Mouse (Mus musculus) heart, embryonic 13.5 days (tissue): Measurements from ENCODE around the gene Efcab1. TPM values are rescaled to one million over a fixed set of nuclear protein-coding genes. Genes with fewer than 3 reads are reported as not detected.
"Not testable (repeated sequence)": the region's sequence is repeated elsewhere in the genome, so short reads cannot be mapped to it uniquely, and the experiment has no call there.

Experiments used
- ATAC-seq: fragments of 200-750 bp; cut with Nextera tagmentation; 2 replicates; pipeline ENCODE4 v1.8.0; 2017; ENCODE audit warnings: moderate TSS enrichment; ENCODE audit not compliant: insufficient number of reproducible peaks, low FRiP score, low TSS enrichment; ENCODE audit errors: extremely low read depth
- H3K27ac ChIP-seq: fragments of 300-500 bp; sonication (generic); replicated peaks from 2 replicates; pipeline ENCODE4 v1.5.1; 2015; ENCODE audit warnings: moderate library complexity, mild to moderate bottlenecking, inconsistent platforms
- H3K27me3 ChIP-seq: fragments of 300-500 bp; sonication (generic); replicated peaks from 2 replicates; pipeline ENCODE4 v1.6.1; 2015; ENCODE audit warnings: mild to moderate bottlenecking, inconsistent platforms
- H3K36me3 ChIP-seq: fragments of 300-500 bp; sonication (generic); 2 replicates; pipeline ENCODE4 v1.6.1; 2015; ENCODE audit warnings: mild to moderate bottlenecking, inconsistent platforms
- H3K4me1 ChIP-seq: fragments of 300-500 bp; sonication (generic); 2 replicates; pipeline ENCODE4 v1.6.1; 2015; ENCODE audit warnings: inconsistent platforms
- H3K4me2 ChIP-seq: fragments of 300-500 bp; sonication (generic); 2 replicates; pipeline ENCODE4 v1.6.1; 2015; ENCODE audit warnings: inconsistent platforms, mild to moderate bottlenecking, moderate library complexity
- H3K4me3 ChIP-seq: fragments of 300-500 bp; sonication (generic); 2 replicates; pipeline ENCODE4 v1.5.1; 2015; ENCODE audit warnings: moderate library complexity, mild to moderate bottlenecking, inconsistent platforms
- H3K9ac ChIP-seq: fragments of 300-500 bp; sonication (generic); 2 replicates; pipeline ENCODE4 v1.6.1; 2015; ENCODE audit warnings: inconsistent platforms, mild to moderate bottlenecking, moderate library complexity
- H3K9me3 ChIP-seq: fragments of 300-500 bp; sonication (generic); 2 replicates; pipeline ENCODE4 v1.6.1; 2016; ENCODE audit warnings: inconsistent platforms
- WGBS: fragments of 180-500 bp; shearing (Covaris S2); methylation state at CpG from one replicate; pipeline ENCODE4 v1.1.7; 2015; ENCODE audit warnings: mixed read lengths; 5-methylcytosine and 5-hydroxymethylcytosine counted together
- polyA plus RNA-seq: library from polyadenylated mRNA; unstranded; fragments of >200 nt; fragmentation: Nextera tagmentation; extraction: Ambion mirVana; gene quantifications from 2 replicates; pipeline ENCODE4 v1.2.1, GENCODE M21; 2015

The Efcab1 gene
- polyA plus RNA-seq, 1 experiment from 2014 or later: 2.6 TPM

DNA sequence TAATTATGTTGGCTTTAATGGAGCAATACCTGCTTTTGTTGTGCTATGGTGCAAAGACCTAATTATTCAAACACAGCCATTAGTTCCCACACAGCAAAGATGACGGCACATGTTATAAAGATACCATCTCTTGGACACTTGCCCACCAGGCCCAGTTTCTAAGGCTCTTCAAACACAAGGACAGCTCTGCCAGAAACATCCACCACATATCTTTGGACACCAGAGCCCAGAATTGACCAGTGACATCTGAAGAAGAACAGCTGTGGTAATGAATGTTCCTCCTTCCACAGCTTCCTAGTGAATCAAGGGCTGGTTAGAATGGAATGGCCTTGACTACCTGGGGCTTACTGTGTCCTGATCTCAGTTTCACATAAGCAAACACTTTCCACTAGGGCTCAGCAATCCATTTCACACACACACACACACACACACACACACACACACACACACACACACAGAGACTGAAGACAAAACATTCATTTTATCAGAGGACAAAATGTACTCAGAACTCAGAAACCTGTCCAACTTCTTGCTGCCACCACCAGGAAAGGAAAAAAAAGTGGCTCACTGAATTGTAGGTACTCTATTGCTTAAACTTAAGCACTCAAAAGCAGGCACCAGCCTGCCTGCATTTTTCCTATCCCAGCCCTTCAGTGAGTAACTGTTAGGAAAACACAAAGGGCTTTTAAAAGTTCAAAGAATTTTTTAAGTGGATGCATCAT lies 33.7 kb downstream of the Efcab1 start:
- no peak overlapping the region for H3K9ac ChIP-seq
- H3K36me3 ChIP-seq: no peaks in the 10 kb centered on the region
- no peaks in the 10 kb centered on the region for H3K9me3 ChIP-seq
- 24% methylated on average over 1 of the region's 1 CpGs for WGBS
- H3K27ac ChIP-seq: peak overlapping the region; percentile 50
- peaks cover 33% of the 10 kb centered on the region for H3K4me1 ChIP-seq
- peaks cover 23% of the 10 kb centered on the region for H3K27me3 ChIP-seq
- H3K4me2 ChIP-seq: no peak overlapping the region
- H3K4me3 ChIP-seq: no peak overlapping the region
- no peak for ATAC-seq

DNA sequence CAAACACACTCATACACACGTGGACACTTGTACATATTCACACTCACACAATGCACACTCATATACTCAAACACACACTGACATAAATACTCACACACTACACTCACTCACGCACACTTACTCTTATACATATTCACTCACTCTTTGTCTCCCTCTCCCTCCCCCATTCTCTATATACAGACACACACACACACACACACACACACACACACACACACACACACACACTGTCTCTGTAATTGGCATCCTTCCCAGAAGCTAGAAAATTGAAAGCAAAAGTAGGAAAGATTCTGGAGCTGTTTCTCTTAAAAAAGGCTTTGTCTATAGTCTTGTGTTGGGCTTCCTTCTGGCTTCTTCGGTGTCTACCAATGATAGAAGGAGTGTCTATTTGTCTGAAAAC lies 34.5 kb downstream of the Efcab1 start:
- no peak overlapping the region for H3K9ac ChIP-seq
- no peak overlapping the region for H3K4me2 ChIP-seq
- WGBS: 60% methylated on average over 3 of the region's 3 CpGs
- H3K36me3 ChIP-seq: no peaks in the 10 kb centered on the region
- no peak overlapping the region for H3K4me3 ChIP-seq
- peaks cover 33% of the 10 kb centered on the region for H3K4me1 ChIP-seq
- H3K9me3 ChIP-seq: no peaks in the 10 kb centered on the region
- ATAC-seq: no peak
- peaks cover 23% of the 10 kb centered on the region for H3K27me3 ChIP-seq
- H3K27ac ChIP-seq: peak overlapping the region; percentile 50

DNA sequence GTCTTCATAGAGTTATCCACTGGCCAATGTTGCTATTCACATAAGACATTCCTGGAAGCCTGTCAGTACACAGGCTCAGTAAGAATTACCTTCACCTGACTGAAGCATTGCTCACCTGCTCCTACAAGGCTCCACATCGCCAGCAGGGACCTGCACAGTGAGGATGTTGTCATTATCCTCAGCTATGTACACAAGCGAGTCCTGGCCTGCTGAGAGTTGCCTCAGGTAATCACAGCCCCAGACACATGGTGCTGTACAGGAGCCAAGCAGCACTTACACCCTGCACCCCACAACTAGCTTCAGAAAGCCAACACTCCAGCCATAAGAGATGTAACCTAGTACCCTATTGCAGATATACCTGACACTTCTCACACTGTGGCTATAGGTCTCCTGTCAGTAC lies 37.1 kb downstream of the Efcab1 start:
- H3K9ac ChIP-seq: no peak overlapping the region
- WGBS: 71% methylated on average over 2 of the region's 2 CpGs

DNA sequence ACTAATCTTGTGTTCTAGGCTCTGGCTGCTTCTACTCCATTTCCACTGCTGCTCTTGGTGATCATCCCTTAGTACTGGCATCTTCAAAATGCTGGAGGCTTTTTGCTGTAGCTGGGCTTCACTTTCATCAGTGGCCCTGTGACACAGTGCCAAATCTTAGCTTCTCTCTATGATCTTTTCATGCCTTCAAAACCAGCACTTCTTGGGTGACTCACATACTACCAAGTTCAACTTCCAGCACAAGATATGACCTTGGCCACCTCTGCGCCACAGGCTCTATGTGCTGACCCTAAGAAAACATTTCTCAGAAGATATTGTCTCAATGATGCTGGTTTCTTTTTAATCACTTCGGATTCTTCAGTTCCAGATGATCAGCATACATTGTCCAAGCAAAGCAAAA lies 41.2 kb downstream of the Efcab1 start:
- not testable (repeated sequence) for H3K4me2 ChIP-seq, H3K9ac ChIP-seq, H3K4me1 ChIP-seq, H3K27ac ChIP-seq, ATAC-seq, H3K36me3 ChIP-seq, H3K9me3 ChIP-seq, H3K4me3 ChIP-seq
- 77% methylated on average over 2 of the region's 2 CpGs for WGBS
- H3K27me3 ChIP-seq: peaks cover 36% of the 10 kb centered on the region

More for the DNA sequence above, 37.1 kb downstream of the Efcab1 start:
- no peaks in the 10 kb centered on the region for H3K9me3 ChIP-seq
- no peaks in the 10 kb centered on the region for H3K36me3 ChIP-seq
- H3K4me2 ChIP-seq: no peak overlapping the region
- peaks cover 27% of the 10 kb centered on the region for H3K27me3 ChIP-seq
- H3K27ac ChIP-seq: no peak overlapping the region
- H3K4me3 ChIP-seq: no peak overlapping the region
- peaks cover 19% of the 10 kb centered on the region for H3K4me1 ChIP-seq
- ATAC-seq: no peak

DNA sequence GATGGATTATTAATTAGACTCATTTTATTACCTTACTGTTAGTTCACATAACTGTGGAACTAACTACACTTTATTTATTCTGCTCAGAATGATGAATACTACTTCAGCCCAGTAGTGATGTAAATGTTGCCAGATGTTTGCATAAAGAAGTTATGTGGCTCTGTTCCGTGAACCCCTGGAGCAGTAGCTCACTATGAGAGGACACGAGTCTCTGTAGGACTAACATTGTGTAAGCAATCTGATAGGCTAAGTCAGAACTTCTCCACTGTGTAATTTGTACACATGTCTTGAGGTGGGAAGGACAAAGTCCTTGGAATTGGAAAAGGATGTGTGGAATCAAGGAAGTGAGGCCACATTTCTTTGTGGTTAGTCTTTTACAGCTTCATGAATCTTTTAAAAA lies 45.5 kb downstream of the Efcab1 start:
- WGBS: 69% methylated on average over 2 of the region's 2 CpGs
- H3K4me1 ChIP-seq: no peaks in the 10 kb centered on the region
- no peaks in the 10 kb centered on the region for H3K9me3 ChIP-seq
- H3K27me3 ChIP-seq: peaks cover 24% of the 10 kb centered on the region
- H3K4me3 ChIP-seq: no peak overlapping the region
- no peaks in the 10 kb centered on the region for H3K36me3 ChIP-seq
- H3K9ac ChIP-seq: no peak overlapping the region
- ATAC-seq: no peak
- no peak overlapping the region for H3K27ac ChIP-seq
- no peak overlapping the region for H3K4me2 ChIP-seq

- no peaks in the 10 kb centered on the region for H3K27me3 ChIP-seq
- ATAC-seq: no peak
- H3K4me2 ChIP-seq: no peak overlapping the region
- H3K4me3 ChIP-seq: no peak overlapping the region
- H3K4me1 ChIP-seq: no peaks in the 10 kb centered on the region
- H3K36me3 ChIP-seq: no peaks in the 10 kb centered on the region
- 91% methylated on average over 8 of the region's 8 CpGs for WGBS
- H3K9me3 ChIP-seq: peaks cover 7% of the 10 kb centered on the region; the same call in 1 of the 2 replicates
- no peak overlapping the region for H3K27ac ChIP-seq
- H3K9ac ChIP-seq: no peak overlapping the region
Measured at GRCm38 (mm10) chr16:14959743-14960142, 53.3 kb downstream of the Efcab1 start.

DNA sequence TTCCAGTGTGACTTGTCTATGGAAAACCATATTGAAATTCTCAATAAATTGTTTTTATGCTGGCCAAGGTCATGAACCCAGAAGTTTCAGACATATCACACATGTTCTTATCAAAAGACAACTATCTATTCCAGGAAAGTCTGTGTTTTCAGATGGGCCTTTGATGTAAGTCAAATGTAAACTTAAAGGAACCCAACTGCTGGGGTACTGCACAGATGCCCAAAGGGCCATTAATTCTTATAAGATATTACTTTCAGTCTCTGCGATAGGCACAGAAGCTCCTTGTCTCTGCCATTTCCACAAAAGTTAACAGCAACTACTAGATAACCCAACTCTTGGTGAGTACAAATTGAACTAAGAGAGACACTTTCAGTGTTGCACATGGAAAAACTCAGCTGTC lies 67.3 kb downstream of the Efcab1 start:
- no peak for ATAC-seq
- Histone ChIP-seq H3K9me3 (no peaks in the 10 kb centered on the region), H3K9ac (no peak overlapping the region), H3K4me3 (no peak overlapping the region), H3K27me3 (no peaks in the 10 kb centered on the region), H3K4me2 (no peak overlapping the region), H3K27ac (no peak overlapping the region), H3K4me1 (peaks cover 4% of the 10 kb centered on the region), H3K36me3 (no peaks in the 10 kb centered on the region)
- WGBS: 60% methylated on average over 1 of the region's 1 CpGs

GRCm38 (mm10) chr16:14979228-14979627 lies 72.8 kb downstream of the Efcab1 start:
- Histone ChIP-seq H3K36me3 (no peaks in the 10 kb centered on the region), H3K4me1 (no peaks in the 10 kb centered on the region), H3K9me3 (no peaks in the 10 kb centered on the region), H3K4me3 (no peak overlapping the region), H3K27me3 (no peaks in the 10 kb centered on the region), H3K9ac (no peak overlapping the region), H3K27ac (no peak overlapping the region), H3K4me2 (no peak overlapping the region)
- no peak for ATAC-seq
- 65% methylated on average over 2 of the region's 2 CpGs for WGBS

DNA sequence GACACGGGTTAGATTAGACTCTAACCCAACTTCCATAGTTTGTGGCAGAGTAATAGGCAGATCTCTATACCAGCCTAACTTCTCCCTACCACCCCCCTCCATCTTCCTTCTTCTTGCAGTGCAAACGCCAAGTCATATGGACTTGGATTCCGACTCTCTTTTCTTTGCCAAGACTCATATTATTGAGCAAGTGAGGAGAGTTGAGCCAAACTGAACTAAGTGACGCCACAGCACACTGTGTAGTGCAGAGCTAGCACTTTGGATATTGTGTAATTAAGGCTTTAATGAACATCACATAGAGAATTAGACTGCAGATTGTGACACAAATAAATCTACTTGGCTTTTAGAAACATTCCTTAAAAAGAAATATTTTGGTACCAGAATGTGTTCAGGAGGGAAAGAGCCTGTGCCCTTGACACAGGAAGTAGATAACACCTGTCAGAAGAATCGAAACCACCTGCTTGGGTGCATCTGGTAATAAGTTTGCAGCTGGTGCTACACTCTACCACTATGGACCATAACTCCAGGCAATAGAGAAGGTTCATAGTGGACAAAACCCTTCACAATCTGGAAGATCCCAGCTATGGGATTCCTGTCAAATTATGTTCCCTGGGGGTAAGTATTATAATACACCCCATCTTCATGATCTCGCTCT lies 83.3 kb downstream of the Efcab1 start:
- Histone ChIP-seq H3K27me3 (no peaks in the 10 kb centered on the region), H3K36me3 (no peaks in the 10 kb centered on the region), H3K9me3 (no peaks in the 10 kb centered on the region), H3K27ac (no peak overlapping the region), H3K4me1 (peaks cover 31% of the 10 kb centered on the region), H3K4me3 (no peak overlapping the region), H3K4me2 (no peak overlapping the region), H3K9ac (no peak overlapping the region)
- 60% methylated on average over 6 of the region's 6 CpGs for WGBS
- no peak for ATAC-seq

DNA sequence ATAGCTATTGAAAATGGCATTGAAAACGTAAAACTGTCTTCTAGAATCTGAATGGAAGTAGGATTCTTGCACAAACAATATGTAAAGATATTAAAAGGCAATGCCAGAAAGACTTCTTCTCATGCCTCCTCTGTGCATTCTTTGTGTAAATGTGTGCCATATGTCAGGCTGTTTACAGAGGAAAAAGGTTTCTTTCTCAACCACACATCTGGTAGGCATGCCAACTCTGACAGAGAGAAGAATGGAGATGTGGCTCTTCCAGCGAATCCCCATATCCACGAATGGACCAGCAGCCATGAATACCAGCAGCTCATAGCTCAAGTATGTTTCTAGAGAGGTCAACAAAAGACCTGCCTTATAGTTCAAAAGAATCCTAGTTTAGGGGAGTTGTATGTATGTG lies 84.6 kb downstream of the Efcab1 start:
- Histone ChIP-seq H3K4me3 (no peak overlapping the region), H3K4me2 (no peak overlapping the region), H3K4me1 (peaks cover 34% of the 10 kb centered on the region), H3K9me3 (no peaks in the 10 kb centered on the region), H3K27ac (no peak overlapping the region), H3K27me3 (no peaks in the 10 kb centered on the region), H3K9ac (no peak overlapping the region), H3K36me3 (no peaks in the 10 kb centered on the region)
- 65% methylated on average over 3 of the region's 3 CpGs for WGBS
- ATAC-seq: no peak

GRCm38 (mm10) chr16:14992461-14993107 lies 86.2 kb downstream of the Efcab1 start:
- no peaks in the 10 kb centered on the region for H3K36me3 ChIP-seq
- no peaks in the 10 kb centered on the region for H3K27me3 ChIP-seq
- H3K9ac ChIP-seq: no peak overlapping the region
- no peak overlapping the region for H3K4me2 ChIP-seq
- H3K4me3 ChIP-seq: no peak overlapping the region
- H3K4me1 ChIP-seq: peaks cover 34% of the 10 kb centered on the region
- ATAC-seq: peak; percentile 68; the same call in 1 of the 2 replicates
- WGBS: 14% methylated on average over 3 of the region's 3 CpGs
- H3K27ac ChIP-seq: peak overlapping the region; percentile 41; the same call in 1 of the 2 replicates
- no peaks in the 10 kb centered on the region for H3K9me3 ChIP-seq
